Mouse (Mus musculus) stomach, embryonic 16.5 days (tissue): ENCODE measurements around the gene Gm21988. TPM values are rescaled to one million over a fixed set of nuclear protein-coding genes. Genes with fewer than 3 reads are reported as not detected.

Source experiments
- ATAC-seq: fragments of 200-750 bp; cut with Nextera tagmentation; 2 replicates; pipeline ENCODE4 v1.8.0; 2017; ENCODE audit warnings: moderate number of reproducible peaks, moderate TSS enrichment; ENCODE audit not compliant: insufficient read depth, low FRiP score
- H3K27ac ChIP-seq: fragments of 300-500 bp; sonication (generic); 2 replicates; pipeline ENCODE4 v1.5.1; 2014; ENCODE audit warnings: low read length
- H3K27me3 ChIP-seq: fragments of 300-500 bp; sonication (generic); 2 replicates; pipeline ENCODE4 v1.6.1; 2014; ENCODE audit warnings: low read length, control low read depth, mixed read lengths; ENCODE audit not compliant: control insufficient read depth, insufficient read depth
- H3K36me3 ChIP-seq: fragments of 300-500 bp; sonication (generic); 2 replicates; pipeline ENCODE4 v1.6.1; 2014; ENCODE audit warnings: low read length; ENCODE audit not compliant: control insufficient read depth, insufficient read depth
- H3K4me1 ChIP-seq: fragments of 300-500 bp; sonication (generic); 2 replicates; pipeline ENCODE4 v1.6.1; 2014; ENCODE audit warnings: low read length, control low read depth, mixed read lengths; ENCODE audit not compliant: control insufficient read depth, insufficient read depth
- H3K4me2 ChIP-seq: fragments of 300-500 bp; sonication (generic); 2 replicates; pipeline ENCODE4 v1.6.1; 2014; ENCODE audit warnings: low read depth, low read length, mixed read lengths
- H3K4me3 ChIP-seq: fragments of 300-500 bp; sonication (generic); replicated peaks from 2 replicates; pipeline ENCODE4 v1.5.1; 2014; ENCODE audit warnings: mild to moderate bottlenecking, low read length
- H3K9ac ChIP-seq: fragments of 300-500 bp; sonication (generic); 2 replicates; pipeline ENCODE4 v1.6.1; 2014; ENCODE audit warnings: low read length
- H3K9me3 ChIP-seq: fragments of 300-500 bp; sonication (generic); replicated peaks from 2 replicates; pipeline ENCODE4 v1.6.1; 2016; ENCODE audit warnings: low read length, control low read depth; ENCODE audit not compliant: control insufficient read depth
- WGBS: fragments of 180-500 bp; shearing (Covaris S2); extraction: QIAGEN DNeasy Blood & Tissue Kit; methylation state at CpG from one replicate; pipeline ENCODE4 v1.1.7; 2014; 5-methylcytosine and 5-hydroxymethylcytosine counted together
- polyA plus RNA-seq: library from polyadenylated mRNA; unstranded; fragments of >200 nt; fragmentation: Nextera tagmentation; extraction: Ambion mirVana; gene quantifications from 2 replicates; pipeline ENCODE4 v1.2.1, GENCODE M21; 2015

Gm21988 gene
- polyA plus RNA-seq, 1 experiment from 2014 or later, result 9.6 TPM

GRCm38 (mm10) chr11:70232546-70232945 is 7.1 kb downstream of the Gm21988 start:
- Histone ChIP-seq H3K4me3 (peak overlapping the region; percentile 48), H3K27ac (peak overlapping the region; percentile 13; the same call in 1 of the 2 replicates), H3K27me3 (peaks cover 11% of the 10 kb centered on the region; the same call in 1 of the 2 replicates), H3K9ac (peak overlapping the region; percentile 79), H3K36me3 (no peaks in the 10 kb centered on the region), H3K9me3 (no peaks in the 10 kb centered on the region), H3K4me1 (peaks cover 18% of the 10 kb centered on the region; the same call in 1 of the 2 replicates), H3K4me2 (peak overlapping the region; percentile 63)
- no peak for ATAC-seq
- WGBS, result 7% methylated on average over 9 of the region's 10 CpGs

- Histone ChIP-seq H3K9ac (peak overlapping the region; percentile 60; the same call in 1 of the 2 replicates), H3K4me1 (peaks cover 21% of the 10 kb centered on the region; the same call in 1 of the 2 replicates), H3K9me3 (no peaks in the 10 kb centered on the region), H3K36me3 (no peaks in the 10 kb centered on the region), H3K27me3 (peaks cover 19% of the 10 kb centered on the region; the same call in 1 of the 2 replicates), H3K27ac (peak overlapping the region; percentile 62), H3K4me3 (peak overlapping the region; percentile 45), H3K4me2 (peak overlapping the region; percentile 55)
- under 1% methylated on average over 32 of the region's 32 CpGs for WGBS
- ATAC-seq, result peak; percentile 70
These were observed 9.3 kb downstream of the Gm21988 start for GRCm38 (mm10) chr11:70230239-70230727.

- Histone ChIP-seq H3K36me3 (no peaks in the 10 kb centered on the region), H3K27ac (peak within 1 kb of the TSS; percentile 62), H3K27me3 (peaks cover 19% of the 10 kb centered on the region; the same call in 1 of the 2 replicates), H3K9ac (peak within 1 kb of the TSS; percentile 60), H3K9me3 (no peaks in the 10 kb centered on the region), H3K4me2 (peak within 1 kb of the TSS; percentile 55), H3K4me1 (peaks cover 21% of the 10 kb centered on the region; the same call in 1 of the 2 replicates), H3K4me3 (peak within 1 kb of the TSS; percentile 45)
- WGBS, result 3% methylated on average over 39 of the region's 39 CpGs
- ATAC-seq, result no peak
These were observed 10.2 kb downstream of the Gm21988 start, which contains the start of gene Bcl6b for GRCm38 (mm10) chr11:70229260-70230010. Gene Bcl6b (minus strand): TSS chr11:70229798.

GRCm38 (mm10) chr11:70228828-70229227 is 10.8 kb downstream of the Gm21988 start:
- Histone ChIP-seq H3K27me3 (peaks cover 19% of the 10 kb centered on the region; the same call in 1 of the 2 replicates), H3K27ac (peak overlapping the region; percentile 62; the same call in 1 of the 2 replicates), H3K4me3 (peak overlapping the region; percentile 45), H3K4me2 (peak overlapping the region; percentile 55), H3K36me3 (no peaks in the 10 kb centered on the region), H3K9ac (peak overlapping the region; percentile 54), H3K9me3 (no peaks in the 10 kb centered on the region), H3K4me1 (peaks cover 21% of the 10 kb centered on the region; the same call in 1 of the 2 replicates)
- WGBS, result 1% methylated on average over 19 of the region's 19 CpGs
- peak; percentile 44; the same call in 1 of the 2 replicates for ATAC-seq

- Histone ChIP-seq H3K9ac (peak overlapping the region; percentile 54), H3K4me3 (peak overlapping the region; percentile 45)
- no peak for ATAC-seq
These were observed 11.9 kb downstream of the Gm21988 start for GRCm38 (mm10) chr11:70227661-70228245.

GRCm38 (mm10) chr11:70227126-70227525 is 12.5 kb downstream of the Gm21988 start:
- no peak for ATAC-seq
- 39% methylated on average over 5 of the region's 5 CpGs for WGBS
- H3K4me3 ChIP-seq, result peak overlapping the region; percentile 40
- peak overlapping the region; percentile 55 for H3K4me2 ChIP-seq
- peaks cover 21% of the 10 kb centered on the region; the same call in 1 of the 2 replicates for H3K4me1 ChIP-seq
- H3K27ac ChIP-seq, result no peak overlapping the region
- no peaks in the 10 kb centered on the region for H3K9me3 ChIP-seq
- H3K9ac ChIP-seq, result peak overlapping the region; percentile 60
- no peaks in the 10 kb centered on the region for H3K36me3 ChIP-seq
- peaks cover 19% of the 10 kb centered on the region; the same call in 1 of the 2 replicates for H3K27me3 ChIP-seq

More at GRCm38 (mm10) chr11:70227661-70228245, 11.9 kb downstream of the Gm21988 start:
- Histone ChIP-seq H3K9me3 (no peaks in the 10 kb centered on the region), H3K4me1 (peaks cover 21% of the 10 kb centered on the region; the same call in 1 of the 2 replicates), H3K27me3 (peaks cover 19% of the 10 kb centered on the region; the same call in 1 of the 2 replicates), H3K4me2 (peak overlapping the region; percentile 55), H3K36me3 (no peaks in the 10 kb centered on the region), H3K27ac (0 out of 2 replicates have a peak overlapping the region, but pooled peaks have one; percentile 2)
- WGBS, result 85% methylated on average over 4 of the region's 4 CpGs

- H3K4me2 ChIP-seq, result peak overlapping the region; percentile 55
- peaks cover 27% of the 10 kb centered on the region for H3K4me1 ChIP-seq
- H3K27me3 ChIP-seq, result peaks cover 19% of the 10 kb centered on the region; the same call in 1 of the 2 replicates
- no peaks in the 10 kb centered on the region for H3K9me3 ChIP-seq
- WGBS, result 14% methylated on average over 18 of the region's 18 CpGs
- H3K4me3 ChIP-seq, result peak overlapping the region; percentile 40
- H3K27ac ChIP-seq, result peak overlapping the region; percentile 43; the same call in 1 of the 2 replicates
- peak overlapping the region; percentile 60 for H3K9ac ChIP-seq
- ATAC-seq, result 0 out of 2 replicates have a peak, but pooled peaks have one; percentile 9
- H3K36me3 ChIP-seq, result no peaks in the 10 kb centered on the region
These were observed 13.1 kb downstream of the Gm21988 start for GRCm38 (mm10) chr11:70226602-70226890.

GRCm38 (mm10) chr11:70225798-70226601 is 13.6 kb downstream of the Gm21988 start:
- no peaks in the 10 kb centered on the region for H3K36me3 ChIP-seq
- H3K27me3 ChIP-seq, result peaks cover 19% of the 10 kb centered on the region; the same call in 1 of the 2 replicates
- WGBS, result 31% methylated on average over 27 of the region's 27 CpGs
- peak overlapping the region; percentile 55 for H3K4me2 ChIP-seq
- no peaks in the 10 kb centered on the region for H3K9me3 ChIP-seq
- peaks cover 28% of the 10 kb centered on the region for H3K4me1 ChIP-seq
- H3K27ac ChIP-seq, result peak overlapping the region; percentile 43; the same call in 1 of the 2 replicates
- peak overlapping the region; percentile 60 for H3K9ac ChIP-seq
- peak overlapping the region; percentile 40 for H3K4me3 ChIP-seq
- ATAC-seq, result no peak
